Mouse (Mus musculus) stomach, postnatal 0 days (tissue): ENCODE data around the gene Pxylp1. TPM values are rescaled to one million over a fixed set of nuclear protein-coding genes. Genes with fewer than 3 reads are reported as not detected.

Source experiments
- ATAC-seq: fragments of 200-750 bp; cut with Nextera tagmentation; 2 replicates; pipeline ENCODE4 v1.8.0; 2017; ENCODE audit not compliant: low FRiP score, low TSS enrichment
- DNase-seq: peaks from one replicate; pipeline ENCODE4 v3.0.0-alpha.2; 2016; ENCODE audit warnings: low spot score
- H3K27ac ChIP-seq: fragments of 300-500 bp; sonication (generic); replicated peaks from 2 replicates; pipeline ENCODE4 v1.5.1; 2014; ENCODE audit warnings: mild to moderate bottlenecking, control low read depth
- H3K27me3 ChIP-seq: fragments of 300-500 bp; sonication (generic); 2 replicates; pipeline ENCODE4 v1.6.1; 2014; ENCODE audit warnings: low read length; ENCODE audit not compliant: control insufficient read depth, insufficient read depth
- H3K36me3 ChIP-seq: fragments of 300-500 bp; sonication (generic); 2 replicates; pipeline ENCODE4 v1.6.1; 2014; ENCODE audit warnings: low read length, mixed read lengths; ENCODE audit not compliant: control insufficient read depth, insufficient read depth
- H3K4me1 ChIP-seq: fragments of 300-500 bp; sonication (generic); replicated peaks from 2 replicates; pipeline ENCODE4 v1.6.1; 2014; ENCODE audit warnings: antibody characterized with exemption; ENCODE audit not compliant: control insufficient read depth, insufficient read depth
- H3K4me2 ChIP-seq: fragments of 300-500 bp; sonication (generic); replicated peaks from 2 replicates; pipeline ENCODE4 v1.6.1; 2014; ENCODE audit warnings: low read depth, mild to moderate bottlenecking, control low read depth, moderate library complexity
- H3K4me3 ChIP-seq: fragments of 300-500 bp; sonication (generic); 2 replicates; pipeline ENCODE4 v1.5.1; 2014; ENCODE audit warnings: low read depth, low read length, control low read depth
- H3K9ac ChIP-seq: fragments of 300-500 bp; sonication (generic); 2 replicates; pipeline ENCODE4 v1.6.1; 2014; ENCODE audit warnings: mild to moderate bottlenecking, low read length, control low read depth, mixed read lengths
- H3K9me3 ChIP-seq: fragments of 300-500 bp; sonication (generic); 2 replicates; pipeline ENCODE4 v1.6.1; 2016; ENCODE audit warnings: low read length; ENCODE audit not compliant: control insufficient read depth
- CTCF ChIP-seq: IDR thresholded peaks from 2 replicates; pipeline ENCODE4 v1.5.1; 2016; ENCODE audit warnings: antibody characterized with exemption, low read depth, mild to moderate bottlenecking, moderate library complexity
- EP300 ChIP-seq: optimal IDR thresholded peaks from 2 replicates; pipeline ENCODE3; 2016; ENCODE audit warnings: antibody characterized with exemption
- WGBS: fragments of 180-500 bp; shearing (Covaris S2); extraction: QIAGEN DNeasy Blood & Tissue Kit; methylation state at CpG from one replicate; pipeline ENCODE4 v1.1.7; 2014; 5-methylcytosine and 5-hydroxymethylcytosine counted together
- polyA plus RNA-seq: library from polyadenylated mRNA; unstranded; fragments of >200 nt; fragmentation: Nextera tagmentation; extraction: Ambion mirVana; gene quantifications from 2 replicates; pipeline ENCODE4 v1.2.1, GENCODE M21; 2015

Pxylp1 gene
- polyA plus RNA-seq, 1 experiment from 2014 or later = 19.1 TPM

DNA sequence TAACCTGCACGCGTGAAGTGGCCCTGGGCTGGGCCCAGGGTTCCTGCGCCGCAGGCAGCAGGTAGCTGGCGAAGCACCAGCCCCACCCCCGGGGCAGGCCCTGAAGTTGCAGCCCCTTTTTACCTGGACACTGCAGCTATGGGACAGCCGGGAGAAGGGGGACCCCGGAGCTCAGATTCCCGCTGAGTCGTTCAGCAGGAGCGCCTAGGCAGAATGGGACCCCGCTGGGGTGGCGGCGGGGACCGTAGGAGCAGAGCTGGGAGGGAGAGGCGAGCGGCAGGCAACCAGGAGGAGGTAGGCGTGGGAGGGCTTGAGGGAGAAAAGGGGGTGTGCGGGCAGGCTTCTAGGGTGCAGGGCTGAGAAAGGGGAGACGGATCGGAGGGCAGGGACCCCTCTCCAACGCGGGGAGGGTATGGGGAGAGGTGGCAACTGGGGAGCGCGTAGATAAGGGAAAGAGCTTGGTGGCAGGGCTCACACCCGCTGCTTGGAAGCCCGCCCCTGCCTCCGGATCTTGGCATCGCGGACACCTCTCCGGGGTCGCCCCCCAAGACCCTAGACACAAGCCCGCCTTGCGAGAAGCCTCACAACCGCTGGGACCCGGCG is 3.6 kb downstream of the Pxylp1 start:
- H3K27ac ChIP-seq = peak overlapping the region; percentile 56; the same call in 1 of the 2 replicates
- DNase-seq = peak; percentile 66

DNA sequence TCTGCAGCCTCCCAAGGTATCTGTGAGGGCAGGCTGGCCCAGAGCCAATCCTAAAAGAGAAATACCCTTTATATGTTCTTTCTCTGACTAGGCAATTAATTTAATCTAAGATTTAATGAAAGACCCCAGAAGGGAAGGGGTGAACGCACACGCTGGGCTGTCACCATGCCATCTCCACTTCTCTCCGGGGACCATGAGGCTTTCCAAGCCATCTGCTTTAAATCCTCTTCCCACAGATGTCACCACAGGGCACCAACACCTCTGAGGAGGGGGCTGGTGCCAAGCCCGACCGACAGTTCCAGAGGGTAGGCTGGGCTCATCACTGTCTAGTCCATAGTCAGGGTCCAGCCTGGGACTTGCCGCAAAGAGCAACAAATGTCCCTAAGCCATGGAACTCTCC is 4.5 kb downstream of the Pxylp1 start:
- Histone ChIP-seq H3K36me3 (no peaks in the 10 kb centered on the region), H3K9ac (0 out of 2 replicates have a peak overlapping the region, but pooled peaks have one; percentile 87), H3K4me3 (peak overlapping the region; percentile 73; the same call in 1 of the 2 replicates), H3K27me3 (no peaks in the 10 kb centered on the region), H3K9me3 (no peaks in the 10 kb centered on the region), H3K27ac (peak overlapping the region; percentile 35; the same call in 1 of the 2 replicates), H3K4me2 (peak overlapping the region; percentile 97), H3K4me1 (no peaks in the 10 kb centered on the region)
- TF ChIP-seq EP300 (no peak), CTCF (no peak)
- WGBS = 39% methylated on average over 6 of the region's 6 CpGs
- DNase-seq (no peak), ATAC-seq (0 out of 2 replicates have a peak, but pooled peaks have one; percentile 11)

More for the DNA sequence above, 3.6 kb downstream of the Pxylp1 start:
- Histone ChIP-seq H3K4me2 (peak overlapping the region; percentile 97), H3K4me1 (no peaks in the 10 kb centered on the region), H3K4me3 (peak overlapping the region; percentile 73), H3K36me3 (no peaks in the 10 kb centered on the region), H3K27me3 (no peaks in the 10 kb centered on the region), H3K9me3 (no peaks in the 10 kb centered on the region), H3K9ac (peak overlapping the region; percentile 87)
- under 1% methylated on average over 33 of the region's 37 CpGs for WGBS
- ATAC-seq = peak; percentile 27
- no peak for TF ChIP-seq EP300
- no peak for TF ChIP-seq CTCF

DNA sequence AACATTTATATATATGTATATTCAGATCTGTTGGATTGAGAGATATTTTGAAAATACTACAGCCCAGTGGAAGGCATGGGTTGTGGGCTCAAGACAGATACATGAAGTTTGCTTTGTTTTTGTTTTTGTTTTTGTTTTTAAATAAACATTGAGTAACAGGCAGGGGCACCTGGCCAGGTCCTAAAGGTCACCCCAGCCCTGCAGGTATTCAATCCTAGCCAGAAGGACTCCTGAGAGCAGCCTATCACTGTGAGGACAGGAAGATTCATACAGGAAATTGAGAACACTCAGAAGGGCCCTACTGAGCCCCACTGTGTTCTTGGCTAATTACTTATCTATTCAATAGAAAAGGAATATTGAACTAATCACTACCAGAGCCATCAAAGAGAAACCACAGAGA is 5.0 kb downstream of the Pxylp1 start:
- no peak for ATAC-seq

DNA sequence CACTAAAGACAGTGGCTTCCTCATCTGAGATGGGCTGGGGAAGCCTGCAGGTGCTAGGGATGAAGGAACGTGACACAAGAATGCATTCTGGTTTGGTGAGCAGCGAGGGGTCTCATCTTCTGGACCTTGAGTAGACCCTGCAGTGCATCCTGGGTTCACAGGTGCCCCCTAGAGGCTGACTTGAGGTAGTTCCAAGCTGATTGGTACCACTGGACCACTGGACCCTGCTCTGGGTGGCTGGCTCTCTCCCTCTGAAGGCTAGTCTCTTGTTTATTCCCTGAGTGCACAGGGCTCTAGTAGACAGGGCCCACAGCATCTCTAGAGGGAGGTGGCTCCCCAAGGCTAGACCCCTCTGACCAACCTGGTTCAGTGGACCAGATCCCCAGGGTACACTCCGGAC is 6.7 kb downstream of the Pxylp1 start:
- DNase-seq (no peak), ATAC-seq (no peak)
- WGBS = 67% methylated on average over 3 of the region's 3 CpGs
- H3K36me3 ChIP-seq = no peaks in the 10 kb centered on the region
- no peak overlapping the region for H3K9ac ChIP-seq
- H3K4me1 ChIP-seq = no peaks in the 10 kb centered on the region; the same call in 1 of the 2 replicates
- no peaks in the 10 kb centered on the region for H3K9me3 ChIP-seq
- H3K27ac ChIP-seq = no peak overlapping the region; the same call in 1 of the 2 replicates
- TF ChIP-seq EP300 = no peak
- TF ChIP-seq CTCF = peak; percentile 70
- H3K4me2 ChIP-seq = no peak overlapping the region
- H3K4me3 ChIP-seq = no peak overlapping the region
- H3K27me3 ChIP-seq = no peaks in the 10 kb centered on the region

More for the DNA sequence above, 5.0 kb downstream of the Pxylp1 start:
- no peak for TF ChIP-seq CTCF
- no peak for TF ChIP-seq EP300
- no peak for DNase-seq
- no peaks in the 10 kb centered on the region for H3K36me3 ChIP-seq
- H3K27ac ChIP-seq = no peak overlapping the region
- no peaks in the 10 kb centered on the region for H3K9me3 ChIP-seq
- peak overlapping the region; percentile 97 for H3K4me2 ChIP-seq
- H3K27me3 ChIP-seq = no peaks in the 10 kb centered on the region
- H3K9ac ChIP-seq = no peak overlapping the region
- H3K4me3 ChIP-seq = 0 out of 2 replicates have a peak overlapping the region, but pooled peaks have one; percentile 73
- H3K4me1 ChIP-seq = no peaks in the 10 kb centered on the region; the same call in 1 of the 2 replicates

DNA sequence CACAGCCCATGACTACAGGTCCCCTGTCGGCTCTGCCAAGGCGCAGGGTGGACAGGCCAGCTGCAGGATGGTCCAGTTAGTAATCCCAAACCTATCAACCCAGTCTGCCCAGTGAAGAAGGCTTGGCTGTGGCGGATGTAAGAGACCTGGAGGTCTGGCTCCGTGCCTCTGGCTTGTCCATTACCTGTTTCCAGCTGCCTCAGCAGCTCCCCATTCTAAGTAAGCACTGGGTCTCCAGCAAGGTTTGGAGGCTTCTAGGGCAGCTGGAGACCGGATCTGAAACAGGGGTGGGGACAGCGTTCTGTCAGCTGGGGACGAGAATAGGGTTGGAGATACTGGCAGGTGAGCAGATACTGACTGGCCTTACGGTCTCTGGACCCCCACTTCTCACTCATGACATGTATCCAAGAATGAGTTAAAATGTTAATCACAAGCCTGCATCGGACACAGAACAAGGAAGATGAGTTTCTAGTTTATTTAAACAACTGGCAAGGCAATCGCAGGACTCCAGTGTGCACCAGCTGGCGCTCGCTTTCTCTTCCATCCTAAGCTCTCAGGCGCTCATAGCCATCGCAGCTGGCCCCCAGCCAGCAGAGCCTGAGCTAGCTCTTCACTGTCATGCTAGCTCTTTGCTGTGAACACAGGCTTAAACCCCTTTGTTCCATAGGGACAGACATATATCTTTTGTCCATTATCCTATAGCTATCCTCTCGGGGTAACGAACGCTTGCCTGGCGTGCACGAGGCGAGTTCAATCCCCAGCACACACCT is 9.8 kb downstream of the Pxylp1 start:
- Histone ChIP-seq H3K27me3 (no peaks in the 10 kb centered on the region), H3K4me2 (no peak overlapping the region), H3K4me3 (no peak overlapping the region), H3K36me3 (no peaks in the 10 kb centered on the region), H3K9ac (no peak overlapping the region), H3K4me1 (no peaks in the 10 kb centered on the region; the same call in none of the 2 replicates), H3K9me3 (no peaks in the 10 kb centered on the region), H3K27ac (no peak overlapping the region; the same call in 1 of the 2 replicates)
- 69% methylated on average over 20 of the region's 20 CpGs for WGBS
- ATAC-seq (no peak), DNase-seq (no peak)
- TF ChIP-seq EP300 (no peak), CTCF (no peak)

DNA sequence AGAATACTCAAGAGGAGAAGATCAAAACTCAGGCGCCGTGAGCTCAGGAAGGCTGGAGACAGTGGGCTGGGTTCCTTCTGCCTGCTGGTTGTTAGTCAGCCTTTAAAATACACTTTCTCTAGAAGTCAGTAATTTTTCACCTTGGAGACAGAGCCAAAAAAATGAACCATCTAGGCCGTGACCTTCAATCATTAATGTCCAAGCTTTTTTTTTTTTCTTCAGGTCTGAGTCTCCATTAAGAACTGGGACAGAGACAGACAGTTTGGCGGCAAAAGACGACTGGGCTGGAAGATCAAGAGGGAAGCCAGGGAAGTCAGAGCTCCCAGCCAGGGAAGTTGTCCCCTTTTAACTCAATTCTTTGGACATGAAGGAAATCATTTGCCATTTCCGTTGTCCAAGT is 10.6 kb downstream of the Pxylp1 start:
- no peaks in the 10 kb centered on the region for H3K27me3 ChIP-seq
- H3K36me3 ChIP-seq = no peaks in the 10 kb centered on the region
- no peak overlapping the region for H3K4me3 ChIP-seq
- ATAC-seq (no peak), DNase-seq (no peak)
- WGBS = 59% methylated on average over 6 of the region's 6 CpGs
- TF ChIP-seq CTCF (no peak), EP300 (no peak)
- no peak overlapping the region for H3K9ac ChIP-seq
- no peaks in the 10 kb centered on the region for H3K9me3 ChIP-seq
- H3K27ac ChIP-seq = no peak overlapping the region
- no peaks in the 10 kb centered on the region; the same call in none of the 2 replicates for H3K4me1 ChIP-seq
- H3K4me2 ChIP-seq = no peak overlapping the region
